Mouse (Mus musculus) frontal cortex, postnatal 10 days (tissue): Measurements from ENCODE around the gene Tm9sf4.

ENCODE experiments used
- DNase-seq, 2 experiments: peaks; one replicate each; pipeline ENCODE4 v3.0.0; 2022; ENCODE audit warnings: low spot score in 2 of 2, mixed read lengths in 1 of 2

The Tm9sf4 gene

DNA sequence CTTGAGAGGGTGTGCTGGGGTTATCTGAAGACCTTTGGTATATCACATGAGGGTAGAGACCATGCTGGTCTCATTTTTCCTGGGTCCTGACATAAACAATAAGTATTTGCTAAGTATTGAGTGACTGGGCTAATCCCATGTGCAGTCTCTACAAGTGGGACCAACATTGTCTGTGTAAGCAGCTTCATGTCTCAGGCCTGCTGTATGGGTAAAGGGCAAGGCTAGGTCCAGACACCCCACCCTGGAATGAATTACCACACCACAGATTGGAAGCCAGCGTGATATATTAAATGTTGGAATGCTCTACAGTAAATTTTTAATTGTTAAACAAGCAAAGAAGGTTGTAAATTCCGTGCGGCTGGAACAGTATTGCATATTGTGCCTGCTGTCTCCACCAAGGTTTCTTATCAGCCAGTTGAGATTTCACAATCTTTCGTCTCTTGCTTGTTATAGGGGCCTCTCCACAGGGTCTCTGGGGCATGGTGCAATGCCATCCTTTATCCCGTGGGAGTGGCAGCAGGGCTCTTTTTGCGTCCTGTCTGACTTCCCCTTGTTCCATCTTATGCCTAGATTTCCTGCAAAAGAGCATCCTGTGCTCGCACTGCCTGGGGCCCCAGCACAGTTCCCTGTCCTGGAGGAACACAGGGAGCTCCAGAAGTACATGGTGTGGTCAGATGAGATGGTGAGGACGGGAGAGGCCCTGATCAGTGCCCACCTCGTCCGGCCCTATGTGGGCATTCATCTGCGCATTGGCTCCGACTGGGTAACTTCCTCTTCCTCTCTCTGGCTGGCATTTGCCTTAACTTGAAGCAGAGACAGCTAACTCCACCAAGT, 98.1 kb downstream of the Tm9sf4 start:
- DNase-seq = no peak
